Mouse (Mus musculus) cerebellum, adult 2 months (tissue): Measurements from ENCODE around the gene Kcnj12. TPM values are rescaled to one million over a fixed set of nuclear protein-coding genes. Genes with fewer than 3 reads are reported as not detected.

Source experiments
- DNase-seq, 2 experiments: peaks; one replicate each; pipeline ENCODE4 v3.0.0; 2021
- H3K27ac ChIP-seq: fragments of 200-500 bp; 2 replicates; pipeline ENCODE4 v1.5.1; 2012; ENCODE audit warnings: low read length, control low read depth, inconsistent platforms; ENCODE audit not compliant: insufficient read depth
- H3K27me3 ChIP-seq: fragments of 200-500 bp; 2 replicates; pipeline ENCODE4 v1.6.1; 2012; ENCODE audit warnings: inconsistent platforms, mild to moderate bottlenecking, low read length, moderate library complexity; ENCODE audit not compliant: control insufficient read depth, insufficient read depth
- H3K4me1 ChIP-seq: fragments of 200-500 bp; 2 replicates; pipeline ENCODE4 v1.6.1; 2011; ENCODE audit warnings: low read length; ENCODE audit not compliant: control insufficient read depth, insufficient read depth
- H3K4me3 ChIP-seq: fragments of 200-500 bp; replicated peaks from 2 replicates; pipeline ENCODE3; 2011; ENCODE audit warnings: mild to moderate bottlenecking, low read depth, low read length, control low read depth; ENCODE audit not compliant: insufficient read depth
- CTCF ChIP-seq: fragments of 200-500 bp; IDR thresholded peaks from 2 replicates; pipeline ENCODE4 v1.5.1; 2011; ENCODE audit warnings: low read depth, mild to moderate bottlenecking, control low read depth, low read length, moderate library complexity, borderline replicate concordance; ENCODE audit not compliant: insufficient read depth
- POLR2A ChIP-seq: fragments of 200-500 bp; IDR thresholded peaks from 2 replicates; pipeline ENCODE4 v1.6.1; 2011; ENCODE audit warnings: low read length, control low read depth, borderline replicate concordance; ENCODE audit not compliant: insufficient read depth
- WGBS: fragments of 180-500 bp; shearing (Covaris S2); methylation state at CpG from one replicate; pipeline ENCODE4 v1.1.7; 2018; 5-methylcytosine and 5-hydroxymethylcytosine counted together
- polyA plus RNA-seq: library from polyadenylated mRNA; depleted of rRNA; stranded (reverse); fragments of >200 nt; gene quantifications from 2 replicates; pipeline ENCODE4 v1.2.3, GENCODE M21; 2012; rRNA removed

The Kcnj12 gene
- 80.1 and 87.2 TPM in 2 replicates for polyA plus RNA-seq

GRCm38 (mm10) chr11:61022550-61023391 lies at the start of gene Kcnj12:
Gene Kcnj12, plus strand, starts transcription at chr11:61022564.
- peak within 1 kb of the TSS; percentile 90 for H3K27ac ChIP-seq
- TF ChIP-seq CTCF (no peak), POLR2A (peak; percentile 30; the same call in 1 of the 2 replicates)

GRCm38 (mm10) chr11:60975097-60975496 lies 47.3 kb upstream of the Kcnj12 start:
- TF ChIP-seq CTCF = no peak
- WGBS = 86% methylated on average over 11 of the region's 11 CpGs
- Histone ChIP-seq H3K4me1 (no peaks in the 10 kb centered on the region), H3K27me3 (no peaks in the 10 kb centered on the region), H3K27ac (no peak overlapping the region), H3K4me3 (no peak overlapping the region)
- DNase-seq = no peak

More at GRCm38 (mm10) chr11:61022550-61023391, at the start of gene Kcnj12:
- under 1% methylated on average over 76 of the region's 81 CpGs for WGBS
- H3K4me1 ChIP-seq = peaks cover 25% of the 10 kb centered on the region
- H3K4me3 ChIP-seq = peak within 1 kb of the TSS; percentile 63
- peak; percentile 63 to 69 for DNase-seq
- no peaks in the 10 kb centered on the region for H3K27me3 ChIP-seq

DNA sequence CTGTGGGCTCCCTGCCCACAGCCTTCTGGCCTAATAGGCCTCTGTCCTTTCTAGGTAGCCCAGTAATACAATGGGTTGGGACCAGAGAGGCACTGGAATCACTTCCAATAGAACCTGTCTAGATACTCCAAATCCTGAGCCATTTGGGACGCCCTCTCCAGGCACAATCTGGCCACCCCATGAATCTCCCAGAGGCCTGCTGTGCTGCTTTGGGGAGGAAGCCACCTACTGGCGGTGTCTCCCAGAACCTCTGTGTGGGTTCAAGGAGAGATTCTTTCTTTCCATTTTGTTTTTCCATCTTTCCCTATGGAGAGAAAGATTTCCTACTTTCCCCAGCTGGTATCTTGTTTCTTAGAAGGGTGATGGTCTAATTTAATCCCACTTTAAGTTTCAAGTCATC lies 46.1 kb upstream of the Kcnj12 start:
- 95% methylated on average over 2 of the region's 2 CpGs for WGBS
- TF ChIP-seq CTCF = no peak
- no peak for TF ChIP-seq POLR2A
- Histone ChIP-seq H3K4me1 (peaks cover 4% of the 10 kb centered on the region), H3K4me3 (no peak overlapping the region), H3K27me3 (no peaks in the 10 kb centered on the region), H3K27ac (no peak overlapping the region)
- DNase-seq = no peak

GRCm38 (mm10) chr11:60976742-60977141 lies 45.6 kb upstream of the Kcnj12 start:
- H3K27ac ChIP-seq = no peak overlapping the region

DNA sequence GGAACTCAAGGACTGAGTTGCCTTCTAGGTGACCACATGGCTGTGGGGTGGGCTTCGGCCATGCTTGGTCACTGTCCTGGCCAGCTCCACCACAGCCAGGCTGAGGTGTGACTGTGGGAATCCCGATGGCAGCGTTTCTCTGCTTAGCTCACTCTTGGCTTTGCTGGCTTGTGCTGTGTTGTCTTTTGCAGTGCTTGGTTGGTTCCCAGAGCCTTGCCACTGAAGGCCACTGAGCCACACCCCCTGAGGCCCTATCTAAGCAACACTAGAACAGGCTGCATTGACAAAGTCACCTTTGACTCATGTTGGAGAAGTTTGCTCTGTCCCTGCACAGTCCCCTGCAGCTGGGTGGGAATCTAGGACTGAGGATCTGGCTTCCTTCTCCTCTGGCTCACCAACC lies 45.2 kb upstream of the Kcnj12 start:
- no peaks in the 10 kb centered on the region for H3K27me3 ChIP-seq
- WGBS = 46% methylated on average over 3 of the region's 3 CpGs
- no peak overlapping the region for H3K27ac ChIP-seq
- no peak overlapping the region for H3K4me3 ChIP-seq
- TF ChIP-seq POLR2A (no peak), CTCF (no peak)
- DNase-seq = no peak
- H3K4me1 ChIP-seq = peaks cover 9% of the 10 kb centered on the region

More at GRCm38 (mm10) chr11:60976742-60977141, 45.6 kb upstream of the Kcnj12 start:
- DNase-seq = no peak
- H3K4me1 ChIP-seq = peaks cover 9% of the 10 kb centered on the region
- no peak overlapping the region for H3K4me3 ChIP-seq
- TF ChIP-seq POLR2A (no peak), CTCF (no peak)
- WGBS = 41% methylated on average over 8 of the region's 8 CpGs
- no peaks in the 10 kb centered on the region for H3K27me3 ChIP-seq

DNA sequence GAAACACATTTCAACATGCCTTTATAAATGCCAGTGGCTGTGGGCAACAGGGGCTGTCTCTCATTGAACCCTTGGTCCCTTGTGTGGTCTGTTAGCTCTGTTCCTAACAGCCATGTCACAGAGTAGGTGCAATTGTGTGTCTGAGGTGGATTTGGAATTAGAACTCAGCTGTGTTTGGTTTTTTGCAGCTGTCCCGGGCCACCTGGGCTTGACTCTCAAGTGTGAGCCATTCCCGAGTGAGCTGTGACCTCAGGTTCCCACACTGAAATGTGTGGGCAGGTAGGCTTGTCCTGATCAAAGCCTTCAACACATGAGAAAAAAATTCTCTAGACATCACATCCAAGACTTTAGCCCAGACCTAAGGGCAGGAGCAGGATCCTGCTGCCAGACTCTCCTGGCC lies 43.7 kb upstream of the Kcnj12 start:
- no peak for DNase-seq
- H3K27ac ChIP-seq = no peak overlapping the region
- H3K27me3 ChIP-seq = no peaks in the 10 kb centered on the region
- WGBS = 92% methylated on average over 2 of the region's 2 CpGs
- peaks cover 16% of the 10 kb centered on the region for H3K4me1 ChIP-seq
- no peak overlapping the region for H3K4me3 ChIP-seq
- no peak for TF ChIP-seq POLR2A

DNA sequence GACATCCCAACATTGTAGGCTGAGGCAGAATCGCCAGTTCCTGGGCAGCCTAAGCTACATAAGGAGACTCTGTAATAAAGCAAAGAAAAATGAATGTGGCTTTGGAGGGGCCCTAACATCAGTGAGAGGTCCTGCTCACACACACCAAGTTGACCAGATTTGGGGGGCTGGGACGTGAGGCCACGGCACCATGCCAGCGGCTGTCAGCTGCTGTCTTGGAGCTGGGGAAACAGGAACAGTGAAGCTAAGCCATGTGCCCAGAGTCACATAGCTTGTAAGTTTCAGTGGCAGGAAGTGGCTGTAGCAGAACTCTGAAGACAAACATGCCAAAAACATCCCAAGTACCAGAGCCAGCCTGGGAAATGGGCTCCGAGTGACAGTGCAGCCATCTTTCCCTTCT lies 42.6 kb upstream of the Kcnj12 start:
- H3K4me3 ChIP-seq = no peak overlapping the region
- DNase-seq = no peak
- WGBS = 60% methylated on average over 5 of the region's 5 CpGs
- no peak for TF ChIP-seq POLR2A
- TF ChIP-seq CTCF = no peak
- H3K27ac ChIP-seq = no peak overlapping the region
- no peaks in the 10 kb centered on the region for H3K27me3 ChIP-seq
- H3K4me1 ChIP-seq = peaks cover 16% of the 10 kb centered on the region
